Mouse (Mus musculus): ENCODE measurements around the gene Zfp599. TPM values are rescaled to one million over a fixed set of nuclear protein-coding genes. Genes with fewer than 3 reads are reported as not detected.
"Not testable (repeated sequence)": the region's sequence is repeated elsewhere in the genome, so short reads cannot be mapped to it uniquely, and the experiment has no call there.

The Zfp599 gene
- polyA plus RNA-seq (2012; ENCODE audit: insufficient read depth, insufficient read length, missing spikeins): not detected in 2 replicates

DNA sequence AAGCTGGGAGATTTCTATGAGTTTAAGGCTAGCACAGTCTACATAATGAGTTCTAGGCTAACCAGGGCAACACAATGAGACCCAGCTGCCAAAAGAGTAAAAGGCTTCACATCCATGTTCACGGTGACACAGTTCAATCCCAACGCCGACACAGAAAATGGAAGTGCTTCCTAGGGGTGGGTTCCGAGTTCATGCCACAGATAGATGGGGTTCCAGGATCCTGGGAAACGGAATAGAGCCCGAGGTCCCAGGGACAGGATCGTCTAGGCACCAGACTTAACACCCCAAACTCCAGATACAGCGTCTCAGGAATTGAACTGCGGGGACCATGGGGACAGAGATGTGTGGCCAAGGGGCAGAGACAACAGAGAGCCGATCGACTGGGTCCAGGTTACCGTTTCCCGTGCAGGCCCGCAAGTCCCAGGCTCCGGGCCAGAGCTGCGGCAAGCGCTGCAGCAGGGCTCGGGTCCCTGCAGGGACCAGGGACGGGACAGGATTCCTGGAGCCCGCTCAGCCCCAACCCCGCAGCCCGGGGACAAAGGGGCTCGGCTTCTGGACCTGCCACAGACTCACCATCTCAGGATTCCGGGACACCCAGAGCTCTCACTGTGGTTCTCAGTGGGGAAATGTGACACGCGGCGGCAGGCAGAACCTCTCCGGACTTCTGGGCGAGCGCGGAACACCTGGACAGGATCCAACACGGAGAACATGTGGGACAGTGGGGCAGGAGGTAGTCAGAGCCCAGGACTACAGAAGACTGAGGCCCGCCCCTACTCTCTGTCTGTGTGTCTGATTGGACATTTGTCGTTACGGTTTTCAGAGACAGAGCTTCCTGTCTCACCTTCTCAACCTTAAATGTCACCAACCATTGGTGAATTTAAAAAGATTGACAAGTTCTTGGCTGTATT lies at the start of gene Zfp599:
Gene Zfp599, minus strand, starts transcription at position 712 of the 908 bp plus-strand sequence.
- peak within 1 kb of the TSS; percentile 61 for H3K4me3 ChIP-seq (ENCODE audit: insufficient read depth, low read depth, low read length)
- H3K27ac ChIP-seq (replicated peaks; ENCODE audit: low read depth, low read length): no peak within 1 kb of the TSS
- no peaks in the 10 kb centered on the region; the same call in 1 of the 2 replicates for H3K4me1 ChIP-seq (ENCODE audit: control insufficient read depth, insufficient read depth, insufficient read length, low read length)

DNA sequence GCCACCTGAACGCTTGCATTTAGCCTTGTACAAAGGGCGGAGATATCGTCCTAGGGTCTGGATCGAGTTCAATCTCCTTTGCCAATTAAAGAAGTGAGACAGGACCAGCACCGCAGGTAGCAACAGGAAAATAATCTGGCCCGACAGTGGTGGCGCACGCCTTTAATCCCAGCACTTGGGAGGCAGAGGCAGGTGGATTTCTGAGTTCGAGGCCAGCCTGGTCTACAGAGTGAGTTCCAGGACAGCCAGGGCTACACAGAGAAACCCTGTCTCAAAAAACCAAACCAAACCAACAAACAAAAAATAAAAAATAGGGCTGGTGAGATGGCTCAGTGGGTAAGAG lies 48.2 kb upstream of the Zfp599 start:
- H3K4me1 ChIP-seq (ENCODE audit: control insufficient read depth, insufficient read depth, insufficient read length, low read length); H3K27ac ChIP-seq (replicated peaks; ENCODE audit: low read depth, low read length): not testable (repeated sequence)
- H3K4me3 ChIP-seq (ENCODE audit: insufficient read depth, low read depth, low read length): peak overlapping the region; percentile 90

DNA sequence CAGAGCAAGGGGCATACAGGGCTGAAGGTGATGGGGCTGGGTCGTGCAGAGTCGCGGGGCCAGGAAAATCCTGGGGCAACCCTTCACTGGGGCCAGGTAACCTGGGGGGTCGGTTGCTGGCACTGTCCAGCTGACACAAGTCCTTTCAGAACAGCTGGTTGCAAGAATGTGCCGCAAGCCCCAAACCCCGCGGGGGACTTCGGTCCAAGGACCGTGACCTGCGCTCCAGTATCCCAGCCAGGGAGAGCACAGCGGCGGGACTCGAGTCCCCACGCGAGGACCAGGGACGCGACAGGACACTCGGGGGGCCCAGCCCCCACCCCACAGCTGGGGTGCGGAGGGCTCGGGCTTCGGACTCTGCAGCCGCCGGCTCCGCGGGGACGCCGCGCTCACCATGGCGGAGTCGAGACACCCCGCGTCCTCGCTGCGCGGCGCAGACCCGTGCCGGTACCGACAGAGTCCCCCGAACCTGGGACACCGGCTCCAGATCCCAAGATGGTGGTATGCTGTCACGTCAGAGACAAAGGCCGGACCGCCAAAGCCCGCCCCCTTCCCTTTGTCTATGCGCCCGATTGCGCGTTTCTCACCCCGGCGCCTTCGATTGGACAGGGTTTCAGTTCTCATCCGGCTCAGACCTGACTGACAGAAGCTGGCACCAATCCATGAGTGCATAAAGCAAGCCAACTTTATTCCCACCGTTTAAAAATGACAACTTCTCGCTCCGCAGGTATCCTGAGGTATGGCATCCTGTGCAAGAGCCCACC lies 47.6 kb upstream of the Zfp599 start, which contains the start of gene Zfp810:
Gene Zfp810, minus strand, starts transcription at position 493 of the 764 bp plus-strand sequence.
- peak within 1 kb of the TSS; percentile 29; the same call in 1 of the 2 replicates for H3K27ac ChIP-seq (replicated peaks; ENCODE audit: low read depth, low read length)

DNA sequence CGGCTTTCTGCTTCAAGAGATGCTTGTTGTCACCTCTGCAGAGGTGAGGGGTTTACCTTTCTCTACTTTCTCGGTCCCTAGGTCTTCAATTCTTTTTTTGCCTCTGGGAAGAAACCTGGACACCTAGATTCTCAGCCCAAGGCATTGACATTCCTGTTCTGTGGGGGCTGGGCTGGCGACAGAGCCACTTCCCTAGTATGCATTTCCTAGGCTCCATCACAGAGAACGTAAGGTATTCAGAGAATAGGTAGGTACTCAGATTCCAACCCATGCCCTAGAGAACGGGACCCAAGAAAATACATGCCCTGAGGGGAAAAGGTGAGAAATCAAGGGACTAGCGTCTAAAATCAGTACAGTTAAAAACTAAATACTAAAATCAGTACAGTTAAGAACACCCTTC lies 47.0 kb upstream of the Zfp599 start:
- Histone ChIP-seq H3K27ac (replicated peaks; ENCODE audit: low read depth, low read length) (0 out of 2 replicates have a peak overlapping the region, but pooled peaks have one; percentile 29), H3K4me3 (ENCODE audit: insufficient read depth, low read depth, low read length) (peak overlapping the region; percentile 90), H3K4me1 (ENCODE audit: control insufficient read depth, insufficient read depth, insufficient read length, low read length) (peaks cover 3% of the 10 kb centered on the region; the same call in 1 of the 2 replicates)

More for the DNA sequence above, 47.6 kb upstream of the Zfp599 start, which contains the start of gene Zfp810:
- Histone ChIP-seq H3K4me3 (ENCODE audit: insufficient read depth, low read depth, low read length) (peak within 1 kb of the TSS; percentile 90), H3K4me1 (ENCODE audit: control insufficient read depth, insufficient read depth, insufficient read length, low read length) (peaks cover 3% of the 10 kb centered on the region; the same call in 1 of the 2 replicates)

DNA sequence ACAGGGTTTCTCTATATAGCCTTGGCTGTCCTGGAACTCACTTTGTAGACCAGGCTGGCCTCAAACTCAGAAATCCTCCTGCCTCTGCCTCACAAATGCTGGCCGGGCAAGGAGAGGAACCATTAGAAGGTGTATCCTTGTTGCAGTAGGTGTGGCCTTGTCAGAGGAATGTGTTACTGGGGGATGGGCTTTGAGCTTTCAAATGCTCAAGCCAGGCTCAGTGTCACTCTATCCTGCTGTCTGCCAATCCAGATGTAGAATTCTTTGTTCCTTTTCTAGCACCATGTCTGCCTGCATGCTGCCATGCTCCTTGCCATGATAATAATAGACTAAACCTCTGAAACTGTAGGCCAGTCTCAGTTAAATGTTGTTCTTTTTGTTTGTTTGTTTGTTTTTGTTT lies 42.5 kb upstream of the Zfp599 start:
- Histone ChIP-seq H3K27ac (replicated peaks; ENCODE audit: low read depth, low read length) (no peak overlapping the region), H3K4me3 (ENCODE audit: insufficient read depth, low read depth, low read length) (no peak overlapping the region), H3K4me1 (ENCODE audit: control insufficient read depth, insufficient read depth, insufficient read length, low read length) (peaks cover 3% of the 10 kb centered on the region; the same call in 1 of the 2 replicates)

DNA sequence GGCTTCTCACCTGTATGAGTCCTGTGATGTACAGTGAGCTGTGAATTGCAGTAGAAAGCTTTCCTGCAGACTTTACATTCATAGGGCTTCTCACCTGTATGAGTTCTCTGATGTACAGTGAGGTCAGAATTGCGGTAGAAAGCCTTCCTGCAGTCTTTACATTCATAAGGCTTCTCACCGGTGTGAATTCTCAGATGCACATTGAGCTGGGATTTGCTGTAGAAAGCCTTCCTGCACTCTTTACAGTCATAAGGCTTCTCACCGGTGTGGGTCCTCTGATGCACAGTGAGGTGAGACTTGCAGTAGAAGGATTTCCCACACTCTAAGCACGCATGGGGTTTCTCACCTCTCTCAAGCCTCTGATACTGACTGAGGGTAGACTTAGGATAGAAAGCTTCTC lies 19.0 kb upstream of the Zfp599 start:
- H3K27ac ChIP-seq (replicated peaks; ENCODE audit: low read depth, low read length): no peak overlapping the region
- no peak overlapping the region for H3K4me3 ChIP-seq (ENCODE audit: insufficient read depth, low read depth, low read length)
- H3K4me1 ChIP-seq (ENCODE audit: control insufficient read depth, insufficient read depth, insufficient read length, low read length): no peaks in the 10 kb centered on the region

DNA sequence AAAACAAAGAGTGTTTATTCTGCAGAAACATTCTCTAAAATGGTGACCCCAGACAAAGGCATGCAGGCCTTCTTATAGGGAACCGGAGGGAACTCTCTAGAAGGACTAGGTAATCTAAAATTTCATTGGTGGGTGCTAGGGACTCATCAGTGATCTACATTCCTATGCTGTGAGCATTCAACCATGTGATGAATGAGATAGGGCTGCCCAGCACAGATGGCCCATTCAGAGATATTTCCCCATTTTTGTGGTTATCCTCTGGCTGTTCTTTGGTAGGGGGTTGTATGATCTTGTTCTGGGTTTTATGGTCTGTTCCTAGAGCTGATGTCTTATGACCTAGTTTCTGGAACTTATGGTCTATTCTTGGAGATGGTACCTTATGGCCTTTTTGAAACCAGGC lies 9.2 kb upstream of the Zfp599 start:
- Histone ChIP-seq H3K4me3 (ENCODE audit: insufficient read depth, low read depth, low read length) (no peak overlapping the region), H3K4me1 (ENCODE audit: control insufficient read depth, insufficient read depth, insufficient read length, low read length) (no peaks in the 10 kb centered on the region), H3K27ac (replicated peaks; ENCODE audit: low read depth, low read length) (no peak overlapping the region)

DNA sequence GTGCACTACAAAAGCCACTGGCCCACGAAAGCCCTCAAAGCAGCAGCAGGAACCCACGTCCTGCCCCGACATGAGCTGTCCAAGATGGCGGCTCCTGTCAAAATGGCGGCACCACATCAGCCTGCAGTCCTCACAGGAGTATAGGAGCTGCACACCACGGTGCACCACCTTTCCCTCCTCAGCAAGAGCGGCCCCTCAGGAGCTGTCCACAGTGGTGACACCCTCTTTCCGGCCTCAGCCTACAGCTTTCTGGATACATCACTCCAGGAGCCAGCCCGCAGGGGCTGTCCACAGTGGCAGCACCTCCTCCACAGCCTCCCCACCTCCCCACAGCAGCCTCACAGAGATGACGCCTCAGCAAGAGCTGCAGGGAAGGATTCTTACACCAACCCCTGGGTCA lies 2.9 kb upstream of the Zfp599 start:
- Histone ChIP-seq H3K4me1 (ENCODE audit: control insufficient read depth, insufficient read depth, insufficient read length, low read length) (no peaks in the 10 kb centered on the region; the same call in 1 of the 2 replicates), H3K4me3 (ENCODE audit: insufficient read depth, low read depth, low read length) (no peak overlapping the region), H3K27ac (replicated peaks; ENCODE audit: low read depth, low read length) (no peak overlapping the region)

DNA sequence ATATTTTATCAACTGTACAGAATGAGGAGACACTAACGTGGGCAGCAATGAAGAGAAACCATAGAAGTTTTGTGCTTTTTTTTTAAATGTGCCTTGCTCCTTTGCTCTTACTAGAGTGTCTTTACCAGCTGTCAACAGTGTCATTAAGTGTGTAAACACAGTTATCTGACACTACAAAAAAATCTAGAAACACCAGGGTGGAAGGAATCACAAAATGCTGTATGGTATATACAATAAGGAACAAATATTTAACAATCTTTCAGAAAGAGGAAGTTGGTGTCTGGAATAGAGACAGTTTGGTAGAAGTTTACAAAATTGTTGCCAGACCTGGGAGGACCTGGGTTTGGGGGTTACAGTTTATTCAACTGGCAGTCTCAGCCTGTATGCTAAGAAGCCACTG lies 1.9 kb upstream of the Zfp599 start:
- Histone ChIP-seq H3K4me3 (ENCODE audit: insufficient read depth, low read depth, low read length) (no peak overlapping the region), H3K27ac (replicated peaks; ENCODE audit: low read depth, low read length) (no peak overlapping the region), H3K4me1 (ENCODE audit: control insufficient read depth, insufficient read depth, insufficient read length, low read length) (no peaks in the 10 kb centered on the region; the same call in 1 of the 2 replicates)

DNA sequence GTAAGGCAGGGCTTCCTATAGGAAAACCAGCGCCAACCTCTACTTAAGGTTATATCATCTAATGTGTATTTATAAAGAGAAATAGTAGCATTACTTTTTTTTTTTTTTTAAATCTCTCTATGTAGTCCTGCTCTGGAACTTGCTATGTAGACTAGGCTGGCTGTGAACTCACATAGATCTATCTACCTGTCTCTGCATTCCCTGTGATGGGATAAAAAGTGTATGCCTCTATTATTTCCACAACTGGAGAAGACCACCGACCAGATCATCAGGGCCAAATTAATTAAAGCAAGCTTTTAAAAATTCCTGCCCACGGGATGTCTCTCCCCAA lies 362 bp upstream of the Zfp599 start:
- peak overlapping the region; percentile 61; the same call in 1 of the 2 replicates for H3K4me3 ChIP-seq (ENCODE audit: insufficient read depth, low read depth, low read length)
- H3K27ac ChIP-seq (replicated peaks; ENCODE audit: low read depth, low read length): no peak overlapping the region
- no peaks in the 10 kb centered on the region; the same call in 1 of the 2 replicates for H3K4me1 ChIP-seq (ENCODE audit: control insufficient read depth, insufficient read depth, insufficient read length, low read length)

DNA sequence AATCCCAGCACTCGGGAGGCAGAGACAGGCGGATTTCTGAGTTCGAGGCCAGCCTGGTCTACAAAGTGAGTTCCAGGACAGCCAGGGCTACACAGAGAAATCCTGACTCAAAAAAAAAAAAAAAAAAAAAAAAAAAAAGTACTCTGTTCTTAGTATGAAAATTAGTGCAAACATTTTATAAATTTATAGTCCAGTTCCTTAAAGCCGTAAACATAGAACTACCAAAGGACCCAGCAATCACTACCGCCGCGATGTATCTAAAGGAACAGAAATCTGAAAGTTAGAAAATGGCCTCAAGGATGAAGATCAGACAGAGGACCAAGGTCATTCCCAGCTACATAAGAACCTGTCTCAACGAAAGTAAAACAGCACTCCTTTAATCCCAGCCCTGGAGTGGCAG lies 911 bp downstream of the Zfp599 start:
- Histone ChIP-seq H3K27ac (replicated peaks; ENCODE audit: low read depth, low read length) (no peak overlapping the region), H3K4me1 (ENCODE audit: control insufficient read depth, insufficient read depth, insufficient read length, low read length) (no peaks in the 10 kb centered on the region; the same call in 1 of the 2 replicates), H3K4me3 (ENCODE audit: insufficient read depth, low read depth, low read length) (no peak overlapping the region; the same call in 1 of the 2 replicates)

DNA sequence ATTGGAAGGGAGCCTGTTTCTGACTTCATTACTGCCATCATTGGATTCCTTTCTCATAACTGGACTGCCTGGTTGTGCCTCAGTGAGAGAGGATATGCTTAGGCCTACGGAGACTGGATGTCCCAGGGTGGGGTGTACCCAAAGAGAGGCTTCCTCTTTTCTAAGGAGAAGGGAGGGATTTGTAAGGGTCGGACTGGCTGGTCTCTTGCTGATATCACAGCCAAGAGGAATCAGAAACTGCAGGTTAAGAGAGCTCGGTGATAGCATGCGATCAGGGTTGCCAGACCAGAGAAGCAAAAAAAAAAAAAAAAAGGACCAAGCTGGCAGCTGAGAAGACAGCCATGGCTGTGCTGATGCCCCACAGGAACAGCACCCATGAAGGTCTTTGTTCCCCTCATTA lies 3.1 kb downstream of the Zfp599 start:
- Histone ChIP-seq H3K4me3 (ENCODE audit: insufficient read depth, low read depth, low read length) (no peak overlapping the region), H3K4me1 (ENCODE audit: control insufficient read depth, insufficient read depth, insufficient read length, low read length) (no peaks in the 10 kb centered on the region; the same call in 1 of the 2 replicates), H3K27ac (replicated peaks; ENCODE audit: low read depth, low read length) (no peak overlapping the region)

DNA sequence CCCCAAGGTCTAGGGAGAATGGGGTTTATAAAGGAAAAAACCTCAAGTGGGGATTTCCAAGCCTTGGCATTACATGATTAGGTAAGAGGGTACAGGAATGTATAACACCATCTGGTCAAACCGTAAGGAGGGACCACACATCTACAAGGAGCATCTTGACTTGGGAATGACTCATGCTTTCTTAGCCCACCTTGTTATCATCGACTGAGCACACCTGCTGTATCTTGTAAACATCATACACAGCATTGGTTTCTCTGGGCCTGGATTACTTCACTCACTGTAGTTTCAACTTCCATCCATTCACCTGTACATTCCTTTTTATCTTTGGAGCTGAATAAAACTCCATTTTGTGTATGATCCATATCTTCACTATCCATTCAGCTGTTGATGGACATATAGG lies 15.5 kb downstream of the Zfp599 start:
- no peak overlapping the region for H3K27ac ChIP-seq (replicated peaks; ENCODE audit: low read depth, low read length)
- H3K4me1 ChIP-seq (ENCODE audit: control insufficient read depth, insufficient read depth, insufficient read length, low read length): no peaks in the 10 kb centered on the region
- H3K4me3 ChIP-seq (ENCODE audit: insufficient read depth, low read depth, low read length): no peak overlapping the region

DNA sequence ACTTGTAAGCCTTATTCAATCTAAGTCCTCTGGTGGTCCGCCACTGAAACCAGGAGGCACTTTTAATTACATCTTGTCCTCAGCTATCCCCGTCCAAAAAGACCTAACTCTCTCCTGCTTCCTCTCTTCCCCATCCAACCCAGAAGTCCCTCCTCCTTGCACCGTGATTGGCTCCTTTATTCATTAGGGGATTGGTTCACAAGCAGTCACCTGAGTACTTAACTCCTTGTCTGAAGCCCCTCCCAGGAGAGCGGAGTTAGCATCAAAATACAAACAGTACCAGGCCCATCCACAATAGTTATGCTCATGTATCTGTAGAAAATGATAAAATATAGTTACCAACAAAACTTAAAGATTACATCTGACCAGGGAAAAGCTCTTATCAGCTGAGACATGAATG lies 19.7 kb downstream of the Zfp599 start:
- no peak overlapping the region for H3K4me3 ChIP-seq (ENCODE audit: insufficient read depth, low read depth, low read length)
- H3K27ac ChIP-seq (replicated peaks; ENCODE audit: low read depth, low read length): no peak overlapping the region
- no peaks in the 10 kb centered on the region for H3K4me1 ChIP-seq (ENCODE audit: control insufficient read depth, insufficient read depth, insufficient read length, low read length)

DNA sequence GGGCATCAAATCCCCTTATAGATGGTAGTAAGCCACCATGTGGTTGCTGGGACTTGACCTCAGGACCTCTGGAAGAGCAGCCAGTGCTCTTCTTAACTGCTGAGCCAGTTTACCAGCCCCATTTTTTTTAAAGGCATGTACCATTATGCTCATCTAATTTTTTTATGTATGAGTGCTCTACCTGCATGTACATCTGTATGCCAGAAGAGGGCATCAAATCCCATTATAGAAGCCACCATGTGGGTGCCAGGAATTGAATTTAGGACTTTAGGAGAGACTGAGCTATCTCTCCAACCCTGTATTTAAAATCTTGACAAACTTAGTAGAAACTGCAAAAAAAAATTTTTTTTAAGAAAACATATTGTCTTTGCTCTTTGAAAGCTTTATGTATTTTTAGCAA lies 29.1 kb downstream of the Zfp599 start:
- H3K4me3 ChIP-seq (ENCODE audit: insufficient read depth, low read depth, low read length): no peak overlapping the region
- H3K27ac ChIP-seq (replicated peaks; ENCODE audit: low read depth, low read length): no peak overlapping the region
- H3K4me1 ChIP-seq (ENCODE audit: control insufficient read depth, insufficient read depth, insufficient read length, low read length): no peaks in the 10 kb centered on the region
